Mouse (Mus musculus): ENCODE data around the gene Rph3a. TPM values are rescaled to one million over a fixed set of nuclear protein-coding genes. Genes with fewer than 3 reads are reported as not detected.
"Not testable (repeated sequence)": the region's sequence is repeated elsewhere in the genome, so short reads cannot be mapped to it uniquely, and the experiment has no call there.

The Rph3a gene
- total and polyA plus RNA-seq, 3 experiments = not detected

DNA sequence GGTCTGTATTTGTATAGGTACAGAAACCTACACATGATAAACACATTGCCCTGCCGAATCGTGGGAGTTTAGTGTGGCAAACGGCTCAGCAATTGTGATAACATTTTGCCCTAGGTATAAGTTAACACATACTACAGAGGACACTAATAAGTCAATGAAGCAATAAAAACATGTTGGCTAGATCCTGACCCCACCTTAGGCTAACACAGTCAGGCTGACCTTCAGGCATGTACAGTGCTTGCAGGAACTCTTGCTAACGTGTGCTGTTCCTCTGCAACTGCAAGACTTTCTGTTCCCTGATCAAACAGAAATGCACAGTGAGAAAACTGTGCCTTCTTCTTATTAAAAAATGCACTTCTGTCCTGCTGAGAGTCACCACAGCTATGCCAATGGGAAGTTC is 85.9 kb downstream of the Rph3a start:
- Histone ChIP-seq H3K79me2 (ENCODE audit: control insufficient read depth, insufficient read depth, low read length, poor library complexity) (no peaks in the 10 kb centered on the region), H3K36me3 (ENCODE audit: control insufficient read depth in 1 of 2, insufficient read depth in 2 of 2, low read length in 2 of 2) (no peaks in the 10 kb centered on the region), H3K4me3 (ENCODE audit: control insufficient read depth in 1 of 2, insufficient read depth in 1 of 2, low read depth in 2 of 2, low read length in 2 of 2) (no peak overlapping the region), H3K9me3 (replicated peaks; ENCODE audit: insufficient read depth, low read length) (no peaks in the 10 kb centered on the region), H3K9ac (ENCODE audit: control insufficient read depth, low read depth, low read length, poor library complexity, severe bottlenecking) (no peak overlapping the region), H3K27me3 (ENCODE audit: control insufficient read depth in 1 of 2, insufficient read depth in 2 of 2, low read length in 2 of 2) (no peaks in the 10 kb centered on the region), H3K27ac (ENCODE audit: control insufficient read depth, low read depth, low read length) (no peak overlapping the region), H3K4me1 (ENCODE audit: control insufficient read depth in 1 of 2, insufficient read depth in 2 of 2, low read length in 2 of 2) (no peaks in the 10 kb centered on the region)
- DNase-seq (ENCODE audit: low read depth, low spot score) = no peak
- TF ChIP-seq RAD21 (IDR thresholded peaks at IDR 0.05; ENCODE audit: low read depth, low read length) (no peak), TAL1 (IDR thresholded peaks at IDR 0.05; ENCODE audit: low read length) (no peak), TCF12 (IDR thresholded peaks at IDR 0.05; ENCODE audit: low read depth, low read length) (no peak), EP300 (IDR thresholded peaks at IDR 0.05; ENCODE audit: low read depth in 1 of 2, low read length in 2 of 2) (no peak), ZMIZ1 (IDR thresholded peaks at IDR 0.05; ENCODE audit: low read depth, low read length) (no peak), CHD2 (IDR thresholded peaks at IDR 0.05; ENCODE audit: low read length) (no peak), SMC3 (IDR thresholded peaks at IDR 0.05; ENCODE audit: low read depth, low read length) (no peak), ZNF384 (IDR thresholded peaks at IDR 0.05; ENCODE audit: low read depth, low read length) (no peak), MEF2A (IDR thresholded peaks at IDR 0.05; ENCODE audit: extremely low read depth, insufficient replicate concordance, low read depth, low read length, poor library complexity, severe bottlenecking) (no peak), ZC3H11A (IDR thresholded peaks at IDR 0.05; ENCODE audit: low read depth, low read length) (no peak), POLR2AphosphoS5 (IDR thresholded peaks at IDR 0.05; ENCODE audit: borderline replicate concordance, low read depth, low read length) (no peak), CTCF (IDR thresholded peaks at IDR 0.05 in 2 of 3, conservative IDR thresholded peaks at IDR 0.05 in 1 of 3; ENCODE audit: control insufficient read depth in 1 of 3, insufficient read depth in 1 of 3, low read depth in 2 of 3, low read length in 3 of 3, poor library complexity in 1 of 3, severe bottlenecking in 1 of 3) (no peak), GABPA (IDR thresholded peaks at IDR 0.05; ENCODE audit: low read depth, low read length) (no peak), KAT2A (conservative IDR thresholded peaks at IDR 0.05; ENCODE audit: low read depth, low read length) (no peak)

DNA sequence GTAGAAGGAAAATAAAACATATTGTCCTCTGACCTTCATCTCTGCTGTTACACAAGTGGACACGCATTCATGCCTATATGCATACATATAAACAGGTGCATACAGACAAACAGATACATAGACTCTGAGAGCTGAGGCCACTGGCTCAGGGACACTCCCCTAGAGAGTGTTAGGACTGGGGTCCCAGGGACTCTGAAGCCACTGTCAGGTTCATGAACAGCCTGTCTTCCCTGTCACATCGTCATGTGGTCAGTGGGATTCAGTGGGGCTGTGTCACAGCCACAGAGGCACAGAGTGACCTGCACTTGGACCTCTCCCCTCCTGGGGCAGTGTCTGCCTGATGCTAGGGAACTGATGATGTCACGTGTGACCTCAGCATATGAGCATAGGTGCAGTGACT is 89.6 kb downstream of the Rph3a start:
- no peaks in the 10 kb centered on the region for H3K79me2 ChIP-seq (ENCODE audit: control insufficient read depth, insufficient read depth, low read length, poor library complexity)
- H3K4me3 ChIP-seq (ENCODE audit: control insufficient read depth in 1 of 2, insufficient read depth in 1 of 2, low read depth in 2 of 2, low read length in 2 of 2) = no peak overlapping the region
- no peak for DNase-seq (ENCODE audit: low read depth, low spot score)
- no peaks in the 10 kb centered on the region for H3K27me3 ChIP-seq (ENCODE audit: control insufficient read depth in 1 of 2, insufficient read depth in 2 of 2, low read length in 2 of 2)
- no peak overlapping the region for H3K9ac ChIP-seq (ENCODE audit: control insufficient read depth, low read depth, low read length, poor library complexity, severe bottlenecking)
- no peaks in the 10 kb centered on the region for H3K9me3 ChIP-seq (replicated peaks; ENCODE audit: insufficient read depth, low read length)
- no peak for TF ChIP-seq POLR2A (IDR thresholded peaks at IDR 0.05; ENCODE audit: control insufficient read depth in 1 of 2, insufficient read depth in 1 of 2, low read depth in 1 of 2, low read length in 2 of 2, poor library complexity in 1 of 2)
- no peak for TF ChIP-seq CHD2 (IDR thresholded peaks at IDR 0.05; ENCODE audit: low read length)
- no peak for TF ChIP-seq JUND (IDR thresholded peaks at IDR 0.05; ENCODE audit: low read depth, low read length)
- TF ChIP-seq USF1 (IDR thresholded peaks at IDR 0.05; ENCODE audit: low read depth, low read length) = no peak
- no peak for TF ChIP-seq RAD21 (IDR thresholded peaks at IDR 0.05; ENCODE audit: low read depth, low read length)
- no peak for TF ChIP-seq USF2 (IDR thresholded peaks at IDR 0.05; ENCODE audit: borderline replicate concordance in 1 of 2, insufficient read depth in 1 of 2, low read depth in 1 of 2, low read length in 2 of 2)
- no peak for TF ChIP-seq ZMIZ1 (IDR thresholded peaks at IDR 0.05; ENCODE audit: low read depth, low read length)
- TF ChIP-seq SIN3A (IDR thresholded peaks at IDR 0.05; ENCODE audit: low read length) = no peak
- TF ChIP-seq GATA1 (IDR thresholded peaks at IDR 0.05; ENCODE audit: low read depth, low read length) = no peak
- TF ChIP-seq ZNF384 (IDR thresholded peaks at IDR 0.05; ENCODE audit: low read depth, low read length) = no peak
- no peak for TF ChIP-seq ZC3H11A (IDR thresholded peaks at IDR 0.05; ENCODE audit: low read depth, low read length)
- TF ChIP-seq MXI1 (IDR thresholded peaks at IDR 0.05; ENCODE audit: low read depth, low read length) = no peak
- no peak for TF ChIP-seq MYC (IDR thresholded peaks at IDR 0.05; ENCODE audit: low read depth, low read length)
- TF ChIP-seq MAX (IDR thresholded peaks at IDR 0.05; ENCODE audit: low read length) = no peak
- no peaks in the 10 kb centered on the region for H3K4me1 ChIP-seq (ENCODE audit: control insufficient read depth in 1 of 2, insufficient read depth in 2 of 2, low read length in 2 of 2)
- H3K27ac ChIP-seq (ENCODE audit: control insufficient read depth, low read depth, low read length) = no peak overlapping the region
- H3K36me3 ChIP-seq (ENCODE audit: control insufficient read depth in 1 of 2, insufficient read depth in 2 of 2, low read length in 2 of 2) = no peaks in the 10 kb centered on the region

DNA sequence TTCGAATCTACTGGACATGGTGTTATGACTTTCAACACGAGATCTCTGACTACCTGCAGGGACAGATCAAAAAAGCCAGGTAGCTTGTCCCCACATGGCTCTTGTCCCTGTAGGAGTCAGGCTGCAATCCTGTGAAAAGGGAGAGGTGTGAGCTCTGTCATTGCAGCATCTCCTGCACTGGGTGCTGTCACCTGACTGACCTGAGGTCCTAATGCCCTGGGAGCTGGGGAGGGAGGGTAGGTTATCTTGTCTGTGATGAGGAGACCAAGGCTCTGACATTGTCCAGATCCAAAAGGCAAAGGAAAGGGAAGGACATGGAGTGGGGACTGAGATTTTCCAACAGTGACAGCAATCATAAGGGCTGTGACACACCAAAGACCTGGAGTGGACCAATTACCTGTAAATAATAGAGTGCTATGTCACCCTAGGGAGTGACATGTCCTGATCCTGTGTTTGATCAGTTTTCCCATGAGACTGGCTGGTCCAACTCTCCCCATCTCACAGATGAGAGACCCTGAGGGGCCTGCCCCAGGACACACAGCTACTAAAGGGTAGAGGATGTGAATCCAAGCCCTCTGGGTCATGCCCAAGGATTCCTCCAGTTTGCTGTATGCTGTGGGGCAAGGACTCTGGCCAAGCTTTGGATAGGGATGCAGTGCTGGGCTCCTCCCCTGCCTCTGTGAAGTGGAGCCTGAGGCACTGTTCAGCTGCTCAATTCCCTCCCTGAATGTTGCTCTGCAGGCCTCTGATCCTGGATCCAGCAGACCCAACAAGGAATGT is 90.5 kb downstream of the Rph3a start:
- not testable (repeated sequence) for H3K4me3 ChIP-seq (ENCODE audit: control insufficient read depth in 1 of 2, insufficient read depth in 1 of 2, low read depth in 2 of 2, low read length in 2 of 2); H3K27me3 ChIP-seq (ENCODE audit: control insufficient read depth in 1 of 2, insufficient read depth in 2 of 2, low read length in 2 of 2); H3K36me3 ChIP-seq (ENCODE audit: control insufficient read depth in 1 of 2, insufficient read depth in 2 of 2, low read length in 2 of 2); H3K79me2 ChIP-seq (ENCODE audit: control insufficient read depth, insufficient read depth, low read length, poor library complexity); DNase-seq (ENCODE audit: low read depth, low spot score); H3K9ac ChIP-seq (ENCODE audit: control insufficient read depth, low read depth, low read length, poor library complexity, severe bottlenecking); H3K27ac ChIP-seq (ENCODE audit: control insufficient read depth, low read depth, low read length); H3K4me1 ChIP-seq (ENCODE audit: control insufficient read depth in 1 of 2, insufficient read depth in 2 of 2, low read length in 2 of 2); H3K9me3 ChIP-seq (replicated peaks; ENCODE audit: insufficient read depth, low read length)

All from MEL (cell line).